Mouse (Mus musculus) ES-Bruce4 (cell line): ENCODE results near the gene 9530077C05Rik.

ENCODE experiments used
- CTCF ChIP-seq: IDR thresholded peaks from one replicate; pipeline ENCODE4 v1.8.1; 2011; ENCODE audit warnings: low read depth, low read length
- EP300 ChIP-seq: IDR thresholded peaks from 2 replicates; pipeline ENCODE4 v1.6.1; 2011; ENCODE audit warnings: low read depth, low read length; ENCODE audit not compliant: insufficient read depth
- POLR2A ChIP-seq: IDR thresholded peaks from one replicate; pipeline ENCODE4 v1.8.1; 2011; ENCODE audit warnings: low read length; ENCODE audit not compliant: insufficient read depth

DNA sequence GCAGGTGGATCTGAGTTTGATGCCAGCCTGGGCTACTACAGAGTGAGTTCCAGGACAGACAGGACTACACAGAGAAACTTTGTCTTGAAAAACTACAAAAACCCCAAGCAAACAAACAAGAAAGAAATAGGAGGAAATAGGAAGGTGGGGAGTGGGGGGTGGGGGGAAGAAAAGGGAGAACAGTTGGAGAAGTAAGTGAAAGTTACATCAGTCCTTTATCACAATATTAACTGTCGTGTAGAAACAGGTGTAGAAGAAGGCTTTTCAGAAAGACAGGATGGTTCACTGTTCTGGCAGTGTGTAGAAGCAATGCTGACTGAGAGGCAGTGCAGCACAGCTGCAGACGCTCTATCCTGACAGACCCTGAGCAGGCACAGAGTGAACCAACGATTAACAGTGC lies 8.3 kb upstream of the 9530077C05Rik start:
- TF ChIP-seq CTCF, result no peak
- no peak for TF ChIP-seq POLR2A
- no peak for TF ChIP-seq EP300
